Mouse (Mus musculus): ENCODE data around the gene Shprh.
"Not testable (repeated sequence)": the region's sequence is repeated elsewhere in the genome, so short reads cannot be mapped to it uniquely, and the experiment has no call there.

Shprh gene

DNA sequence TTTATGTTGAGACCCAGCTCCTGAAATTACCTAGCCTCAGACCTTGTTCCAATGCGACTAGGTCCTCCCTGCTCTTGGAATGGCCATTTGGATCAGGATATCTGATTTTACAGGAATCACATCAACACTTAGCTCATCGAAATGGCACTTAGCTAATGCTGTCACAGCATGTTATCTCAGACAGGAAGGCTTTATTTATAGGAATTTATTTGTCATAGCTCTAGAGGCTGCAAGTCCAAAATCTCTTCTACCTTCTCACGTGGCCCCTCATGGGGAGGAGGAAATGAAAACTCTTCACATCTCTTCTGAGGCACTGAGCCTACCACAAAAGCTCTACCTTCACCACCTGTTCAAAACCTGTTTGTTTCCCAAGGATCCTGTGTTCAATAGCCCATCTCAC is 84.0 kb downstream of the Shprh start:
- ATAC-seq (ENCODE audit: insufficient number of reproducible peaks, low FRiP score, low TSS enrichment), result no peak

GRCm38 (mm10) chr10:11242988-11243387 is 93.8 kb downstream of the Shprh start:
- ATAC-seq (ENCODE audit: insufficient number of reproducible peaks, low FRiP score, low TSS enrichment), result not testable (repeated sequence)

- no peak for ATAC-seq (ENCODE audit: insufficient number of reproducible peaks, low FRiP score, low TSS enrichment)
Measured at GRCm38 (mm10) chr10:11248210-11248609, 99.0 kb downstream of the Shprh start.

DNA sequence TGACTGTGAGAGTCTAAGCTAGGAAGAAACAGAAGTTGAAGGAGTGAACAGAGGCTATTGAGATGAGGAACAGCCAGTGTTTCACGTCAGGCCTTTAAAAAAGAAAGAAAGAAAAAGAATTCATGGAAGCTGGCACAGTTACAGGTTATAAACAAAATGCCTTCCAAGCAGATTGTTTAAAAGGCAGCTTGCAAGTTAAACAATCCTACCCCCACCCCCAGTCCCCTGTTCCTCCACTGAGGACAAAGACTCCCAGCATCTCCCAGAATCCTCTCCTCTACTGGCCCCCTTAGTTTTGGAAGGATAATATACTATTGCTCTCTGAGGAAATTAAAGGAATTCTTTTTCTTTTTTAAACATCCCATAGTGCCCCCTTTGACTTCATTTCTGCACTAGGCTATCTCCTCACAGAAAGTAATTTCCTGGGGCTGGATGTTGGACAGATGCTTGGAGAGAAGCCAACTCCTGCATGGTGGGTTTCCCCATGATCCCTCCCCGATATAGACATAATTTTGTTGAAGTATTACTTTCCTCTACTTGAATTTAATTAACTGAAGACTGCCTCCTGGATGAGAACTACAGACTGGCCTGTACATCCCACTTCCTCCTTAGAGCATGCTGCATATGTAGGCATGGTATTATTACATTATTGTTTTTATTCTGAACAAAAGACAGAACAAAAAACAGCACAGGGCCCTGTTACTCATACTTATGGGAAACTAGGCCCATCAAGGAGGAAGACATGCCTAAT is 101.2 kb downstream of the Shprh start:
- no peak for ATAC-seq (ENCODE audit: insufficient number of reproducible peaks, low FRiP score, low TSS enrichment)

- not testable (repeated sequence) for ATAC-seq (ENCODE audit: insufficient number of reproducible peaks, low FRiP score, low TSS enrichment)
Measured at GRCm38 (mm10) chr10:11253581-11253980, 104.4 kb downstream of the Shprh start.

GRCm38 (mm10) chr10:11260119-11260518 is 110.9 kb downstream of the Shprh start:
- ATAC-seq (ENCODE audit: insufficient number of reproducible peaks, low FRiP score, low TSS enrichment), result no peak

GRCm38 (mm10) chr10:11262292-11262691 is 113.1 kb downstream of the Shprh start:
- not testable (repeated sequence) for ATAC-seq (ENCODE audit: insufficient number of reproducible peaks, low FRiP score, low TSS enrichment)

GRCm38 (mm10) chr10:11263795-11264194 is 114.6 kb downstream of the Shprh start:
- not testable (repeated sequence) for ATAC-seq (ENCODE audit: insufficient number of reproducible peaks, low FRiP score, low TSS enrichment)
